Mouse (Mus musculus) bone marrow macrophage, adult 2 months (primary cell): ENCODE measurements at regions not wholly inside any gene's neighbourhood (a gene's known extent, or its start where the extent isn't known, plus 50 kb on each side); places are given as distances from the start of the nearest gene placed in this dataset.

Experiments
- CTCF ChIP-seq: IDR thresholded peaks from 2 replicates; pipeline ENCODE4 v1.5.1; 2012; ENCODE audit warnings: low read depth, mild to moderate bottlenecking, low read length, moderate library complexity
- POLR2A ChIP-seq: IDR thresholded peaks from 2 replicates; pipeline ENCODE4 v1.6.1; 2012; ENCODE audit warnings: mild to moderate bottlenecking, low read depth, low read length, borderline replicate concordance

GRCm38 (mm10) chr2:75472489-75472888, 186.6 kb upstream of the Hnrnpa3 start:
- TF ChIP-seq CTCF = no peak
- no peak for TF ChIP-seq POLR2A
